Mouse (Mus musculus) hindbrain, embryonic 16.5 days (tissue): Measurements from ENCODE around the gene Nck2. TPM values are rescaled to one million over a fixed set of nuclear protein-coding genes. Genes with fewer than 3 reads are reported as not detected.

Source experiments
- ATAC-seq: fragments of 200-750 bp; cut with Nextera tagmentation; 2 replicates; pipeline ENCODE4 v1.8.0; 2017; ENCODE audit warnings: moderate TSS enrichment, moderate library complexity
- H3K27ac ChIP-seq: fragments of 300-500 bp; sonication (generic); 2 replicates; pipeline ENCODE4 v1.5.1; 2014; ENCODE audit warnings: low read depth, mild to moderate bottlenecking, control low read depth, low read length, moderate library complexity
- H3K27me3 ChIP-seq: fragments of 300-500 bp; sonication (generic); replicated peaks from 2 replicates; pipeline ENCODE4 v1.6.1; 2014; ENCODE audit warnings: low read length; ENCODE audit not compliant: control insufficient read depth, insufficient read depth
- H3K36me3 ChIP-seq: fragments of 300-500 bp; sonication (generic); 2 replicates; pipeline ENCODE4 v1.6.1; 2014; ENCODE audit warnings: mild to moderate bottlenecking, low read length, moderate library complexity, mixed read lengths; ENCODE audit not compliant: control insufficient read depth, insufficient read depth
- H3K4me1 ChIP-seq: fragments of 300-500 bp; sonication (generic); 2 replicates; pipeline ENCODE4 v1.6.1; 2014; ENCODE audit warnings: low read depth, low read length; ENCODE audit not compliant: control insufficient read depth, insufficient read depth
- H3K4me2 ChIP-seq: fragments of 300-500 bp; sonication (generic); 2 replicates; pipeline ENCODE4 v1.6.1; 2014; ENCODE audit warnings: mild to moderate bottlenecking, low read length, control low read depth, moderate library complexity
- H3K4me3 ChIP-seq: fragments of 300-500 bp; sonication (generic); 2 replicates; pipeline ENCODE4 v1.5.1; 2014; ENCODE audit warnings: mild to moderate bottlenecking, low read length, control low read depth, moderate library complexity
- H3K9ac ChIP-seq: fragments of 300-500 bp; sonication (generic); 2 replicates; pipeline ENCODE4 v1.6.1; 2014; ENCODE audit warnings: low read depth, mild to moderate bottlenecking, control low read depth, low read length, moderate library complexity
- H3K9me3 ChIP-seq: fragments of 300-500 bp; sonication (generic); 2 replicates; pipeline ENCODE4 v1.6.1; 2014; ENCODE audit warnings: mild to moderate bottlenecking, low read length, moderate library complexity; ENCODE audit not compliant: control insufficient read depth
- WGBS: fragments of 180-500 bp; shearing (Covaris S2); extraction: QIAGEN DNeasy Blood & Tissue Kit; methylation state at CpG from one replicate; pipeline ENCODE4 v1.1.7; 2014; 5-methylcytosine and 5-hydroxymethylcytosine counted together
- polyA plus RNA-seq: library from polyadenylated mRNA; unstranded; fragments of >200 nt; fragmentation: Nextera tagmentation; extraction: Ambion mirVana; gene quantifications from 2 replicates; pipeline ENCODE4 v1.2.1, GENCODE M21; 2015

Gene Nck2
- polyA plus RNA-seq, result 28.0 and 32.3 TPM in 2 replicates

- Histone ChIP-seq H3K27ac (peak within 1 kb of the TSS; percentile 90), H3K4me2 (peak within 1 kb of the TSS; percentile 73), H3K9ac (peak within 1 kb of the TSS; percentile 97), H3K36me3 (no peaks in the 10 kb centered on the region), H3K4me3 (peak within 1 kb of the TSS; percentile 98), H3K4me1 (peaks cover 19% of the 10 kb centered on the region), H3K27me3 (no peaks in the 10 kb centered on the region), H3K9me3 (no peaks in the 10 kb centered on the region)
- ATAC-seq, result no peak
- 24% methylated on average over 9 of the region's 9 CpGs for WGBS
These were observed at the start of gene Nck2 for GRCm38 (mm10) chr1:43444531-43444930. Gene Nck2 (plus strand): TSS chr1:43444579.

- no peaks in the 10 kb centered on the region for H3K36me3 ChIP-seq
- H3K4me1 ChIP-seq, result no peaks in the 10 kb centered on the region
- no peaks in the 10 kb centered on the region for H3K27me3 ChIP-seq
- H3K4me2 ChIP-seq, result no peak overlapping the region
- H3K4me3 ChIP-seq, result no peak overlapping the region
- 78% methylated on average over 2 of the region's 2 CpGs for WGBS
- no peak overlapping the region for H3K27ac ChIP-seq
- no peaks in the 10 kb centered on the region for H3K9me3 ChIP-seq
- no peak for ATAC-seq
- H3K9ac ChIP-seq, result no peak overlapping the region
These were observed 49.3 kb upstream of the Nck2 start for GRCm38 (mm10) chr1:43395040-43395439.

- no peaks in the 10 kb centered on the region for H3K9me3 ChIP-seq
- H3K4me1 ChIP-seq, result no peaks in the 10 kb centered on the region
- H3K27me3 ChIP-seq, result no peaks in the 10 kb centered on the region
- H3K4me3 ChIP-seq, result no peak overlapping the region
- no peak overlapping the region for H3K27ac ChIP-seq
- H3K9ac ChIP-seq, result no peak overlapping the region
- no peak for ATAC-seq
- WGBS, result 97% methylated on average over 1 of the region's 1 CpGs
- no peak overlapping the region for H3K4me2 ChIP-seq
- H3K36me3 ChIP-seq, result no peaks in the 10 kb centered on the region
These were observed 48.6 kb upstream of the Nck2 start for GRCm38 (mm10) chr1:43395799-43396198.

- no peak overlapping the region for H3K27ac ChIP-seq
- H3K9ac ChIP-seq, result no peak overlapping the region
- no peaks in the 10 kb centered on the region for H3K36me3 ChIP-seq
- no peaks in the 10 kb centered on the region for H3K4me1 ChIP-seq
- ATAC-seq, result no peak
- H3K9me3 ChIP-seq, result no peaks in the 10 kb centered on the region
- no peak overlapping the region for H3K4me2 ChIP-seq
- WGBS, result 30% methylated on average over 5 of the region's 5 CpGs
- no peaks in the 10 kb centered on the region for H3K27me3 ChIP-seq
- no peak overlapping the region for H3K4me3 ChIP-seq
These were observed 47.9 kb upstream of the Nck2 start for GRCm38 (mm10) chr1:43396522-43396921.

GRCm38 (mm10) chr1:43397096-43397495 is 47.3 kb upstream of the Nck2 start:
- Histone ChIP-seq H3K27ac (no peak overlapping the region), H3K27me3 (no peaks in the 10 kb centered on the region), H3K4me3 (no peak overlapping the region), H3K36me3 (no peaks in the 10 kb centered on the region), H3K4me2 (no peak overlapping the region), H3K4me1 (no peaks in the 10 kb centered on the region), H3K9me3 (no peaks in the 10 kb centered on the region), H3K9ac (no peak overlapping the region)
- no peak for ATAC-seq
- WGBS, result 82% methylated on average over 2 of the region's 2 CpGs

- H3K27ac ChIP-seq, result no peak overlapping the region
- H3K36me3 ChIP-seq, result no peaks in the 10 kb centered on the region
- WGBS, result 86% methylated on average over 10 of the region's 10 CpGs
- no peaks in the 10 kb centered on the region for H3K4me1 ChIP-seq
- no peak overlapping the region for H3K4me3 ChIP-seq
- no peaks in the 10 kb centered on the region for H3K27me3 ChIP-seq
- H3K9ac ChIP-seq, result no peak overlapping the region
- no peaks in the 10 kb centered on the region for H3K9me3 ChIP-seq
- H3K4me2 ChIP-seq, result no peak overlapping the region
- no peak for ATAC-seq
These were observed 45.4 kb upstream of the Nck2 start for GRCm38 (mm10) chr1:43398738-43399601.

- H3K4me3 ChIP-seq, result no peak overlapping the region
- no peaks in the 10 kb centered on the region for H3K27me3 ChIP-seq
- no peaks in the 10 kb centered on the region for H3K9me3 ChIP-seq
- no peak overlapping the region for H3K4me2 ChIP-seq
- H3K36me3 ChIP-seq, result no peaks in the 10 kb centered on the region
- no peak overlapping the region for H3K27ac ChIP-seq
- no peak for ATAC-seq
- H3K4me1 ChIP-seq, result no peaks in the 10 kb centered on the region
- WGBS, result 91% methylated on average over 8 of the region's 8 CpGs
- H3K9ac ChIP-seq, result no peak overlapping the region
These were observed 44.7 kb upstream of the Nck2 start for GRCm38 (mm10) chr1:43399602-43400216.

GRCm38 (mm10) chr1:43400655-43401054 is 43.7 kb upstream of the Nck2 start:
- WGBS, result 91% methylated on average over 3 of the region's 3 CpGs
- no peaks in the 10 kb centered on the region for H3K27me3 ChIP-seq
- H3K9ac ChIP-seq, result no peak overlapping the region
- H3K27ac ChIP-seq, result no peak overlapping the region
- no peak overlapping the region for H3K4me3 ChIP-seq
- H3K4me2 ChIP-seq, result no peak overlapping the region
- H3K9me3 ChIP-seq, result no peaks in the 10 kb centered on the region
- no peaks in the 10 kb centered on the region for H3K4me1 ChIP-seq
- no peak for ATAC-seq
- no peaks in the 10 kb centered on the region for H3K36me3 ChIP-seq

- no peak overlapping the region for H3K4me3 ChIP-seq
- H3K4me1 ChIP-seq, result no peaks in the 10 kb centered on the region
- no peak overlapping the region for H3K27ac ChIP-seq
- H3K9me3 ChIP-seq, result no peaks in the 10 kb centered on the region
- no peaks in the 10 kb centered on the region for H3K27me3 ChIP-seq
- H3K36me3 ChIP-seq, result no peaks in the 10 kb centered on the region
- H3K4me2 ChIP-seq, result no peak overlapping the region
- H3K9ac ChIP-seq, result no peak overlapping the region
- no peak for ATAC-seq
These were observed 41.0 kb upstream of the Nck2 start for GRCm38 (mm10) chr1:43403341-43403740.
